Mouse (Mus musculus) lung, postnatal 0 days (tissue): Measurements from ENCODE around the gene Mapk1ip1.

ENCODE experiments used
- CTCF ChIP-seq: IDR thresholded peaks from 2 replicates; pipeline ENCODE4 v1.5.1; 2016; ENCODE audit warnings: antibody characterized with exemption, mild to moderate bottlenecking
- EP300 ChIP-seq: IDR thresholded peaks from 2 replicates; pipeline ENCODE4 v1.6.1; 2016; ENCODE audit warnings: antibody characterized with exemption, mild to moderate bottlenecking, control low read depth

DNA sequence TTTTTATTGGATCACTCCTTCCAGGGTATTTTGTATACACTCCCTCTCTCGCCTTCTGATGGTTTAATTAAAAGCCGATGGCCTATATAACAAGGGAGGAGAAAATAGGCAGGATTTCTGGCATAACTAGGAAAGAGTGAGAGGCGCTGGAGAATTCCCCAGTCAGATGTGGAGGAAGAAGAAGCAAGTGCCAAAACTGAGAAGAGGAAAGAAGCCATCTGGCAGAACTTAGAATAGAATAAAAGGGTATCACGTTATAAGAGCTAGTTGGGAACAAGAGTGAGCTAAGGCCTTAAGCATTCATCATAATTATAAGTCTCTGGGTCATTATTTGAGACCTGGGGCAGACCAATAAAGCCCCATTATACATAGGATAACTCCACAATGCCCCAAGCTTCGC, 58.0 kb downstream of the Mapk1ip1 start:
- TF ChIP-seq EP300 (no peak), CTCF (no peak)
